Mouse (Mus musculus) gastrocnemius, adult 8-10 months (tissue): ENCODE data around the gene Notch1. TPM values are rescaled to one million over a fixed set of nuclear protein-coding genes. Genes with fewer than 3 reads are reported as not detected.

Source experiments
- DNase-seq, 2 experiments: peaks; one replicate each; pipeline ENCODE4 v3.0.0; 2022; ENCODE audit warnings: low spot score in 2 of 2
- total RNA-seq, 4 experiments: library from RNA; stranded (reverse); gene quantifications; 2 replicates each; pipeline ENCODE4 v1.2.4; 2022

Gene Notch1
- total RNA-seq, 4 experiments from 2014 or later = 4.9 to 7.0 (median 5.2) TPM

- no peak for DNase-seq
Observed at GRCm38 (mm10) chr2:26501651-26502141, 14.8 kb downstream of the Notch1 start.

- DNase-seq = no peak
Observed at GRCm38 (mm10) chr2:26500599-26501370, 15.7 kb downstream of the Notch1 start.

GRCm38 (mm10) chr2:26500027-26500598, 16.4 kb downstream of the Notch1 start:
- DNase-seq = no peak

GRCm38 (mm10) chr2:26498694-26499093, 17.8 kb downstream of the Notch1 start:
- no peak for DNase-seq

- no peak for DNase-seq
Observed at GRCm38 (mm10) chr2:26497861-26498533, 18.5 kb downstream of the Notch1 start.

- DNase-seq = no peak
Observed at GRCm38 (mm10) chr2:26496451-26496850, 20.0 kb downstream of the Notch1 start.

- no peak for DNase-seq
Observed at GRCm38 (mm10) chr2:26495701-26496100, 20.8 kb downstream of the Notch1 start.

- no peak for DNase-seq
Observed at GRCm38 (mm10) chr2:26494991-26495390, 21.5 kb downstream of the Notch1 start.

GRCm38 (mm10) chr2:26494396-26494795, 22.1 kb downstream of the Notch1 start:
- DNase-seq = no peak

GRCm38 (mm10) chr2:26493021-26493781, 23.3 kb downstream of the Notch1 start:
- DNase-seq = no peak

GRCm38 (mm10) chr2:26490760-26491301, 25.6 kb downstream of the Notch1 start:
- no peak for DNase-seq

GRCm38 (mm10) chr2:26488535-26489135, 27.8 kb downstream of the Notch1 start:
- no peak for DNase-seq

- DNase-seq = no peak
Observed at GRCm38 (mm10) chr2:26487322-26488021, 29.0 kb downstream of the Notch1 start.

- no peak for DNase-seq
Observed at GRCm38 (mm10) chr2:26486835-26487321, 29.6 kb downstream of the Notch1 start.

- DNase-seq = no peak
Observed at GRCm38 (mm10) chr2:26486264-26486810, 30.1 kb downstream of the Notch1 start.

GRCm38 (mm10) chr2:26485710-26486109, 30.8 kb downstream of the Notch1 start:
- DNase-seq = no peak

- no peak for DNase-seq
Observed at GRCm38 (mm10) chr2:26485278-26485677, 31.2 kb downstream of the Notch1 start.

- DNase-seq = no peak
Observed at GRCm38 (mm10) chr2:26484169-26484568, 32.3 kb downstream of the Notch1 start.

- no peak for DNase-seq
Observed at GRCm38 (mm10) chr2:26483230-26483869, 33.1 kb downstream of the Notch1 start.
